Mouse (Mus musculus): ENCODE measurements at regions not wholly inside any gene's neighbourhood (a gene's known extent, or its start where the extent isn't known, plus 50 kb on each side); places are given as distances from the start of the nearest gene placed in this dataset.

GRCm38 (mm10) chr13:70205334-70205733 is 403.1 kb downstream of the Med10 start:
- POLR2A ChIA-PET = no interaction called here
- ATAC-seq (no peak), DNase-seq (ENCODE audit: low read depth, low spot score) (no peak)
- H3K27me3 ChIP-seq = no peaks in the 10 kb centered on the region
- CTCF ChIA-PET = interaction anchor here (1.0 kb wide), 1 partner anchor 25 kb away, joined by 3 read pairs; no protein-coding TSS in a partner anchor
- in situ Hi-C loops (cut with MboI; ENCODE audit: low pct_unique_long_range_greater_than_20kb) = no loop called here
- TF ChIP-seq CTCF (IDR thresholded peaks at IDR 0.05) = no peak

- POLR2A ChIA-PET = interaction anchor here (0.6 kb wide), 1 partner anchor 897 kb away, joined by 3 read pairs; no protein-coding TSS in a partner anchor
- DNase-seq (ENCODE audit: low read depth, low spot score) = no peak
Observed at GRCm38 (mm10) chr13:70210158-70210557, 408.0 kb downstream of the Med10 start.

GRCm38 (mm10) chr13:70213017-70213416 is 410.8 kb downstream of the Med10 start:
- no peak for TF ChIP-seq CTCF (IDR thresholded peaks at IDR 0.05)
- in situ Hi-C loops (cut with MboI; ENCODE audit: low pct_unique_long_range_greater_than_20kb) = loop anchor here (10.0 kb wide), 1 partner anchor 332 kb away; no protein-coding TSS in a partner anchor
- ATAC-seq (peak; percentile 73), DNase-seq (ENCODE audit: low read depth, low spot score) (no peak)
- ChIA-PET CTCF (interaction anchor here (0.7 to 1.3 kb wide), 2 partner anchors 16 to 332 kb away, joined by 3 read pairs; no protein-coding TSS in a partner anchor), POLR2A (no interaction called here)
- H3K27me3 ChIP-seq = no peaks in the 10 kb centered on the region

More at GRCm38 (mm10) chr13:70210158-70210557, 408.0 kb downstream of the Med10 start:
- in situ Hi-C loops (cut with MboI; ENCODE audit: low pct_unique_long_range_greater_than_20kb) = loop anchor here (10.0 kb wide), 1 partner anchor 335 kb away; no protein-coding TSS in a partner anchor
- H3K27me3 ChIP-seq = no peaks in the 10 kb centered on the region
- ATAC-seq = no peak
- CTCF ChIA-PET = interaction anchor here (1.6 kb wide), 1 partner anchor 19 kb away, joined by 4 read pairs; no protein-coding TSS in a partner anchor
- TF ChIP-seq CTCF (IDR thresholded peaks at IDR 0.05) = no peak

- ATAC-seq (no peak), DNase-seq (ENCODE audit: low read depth, low spot score) (no peak)
- in situ Hi-C loops (cut with MboI; ENCODE audit: low pct_unique_long_range_greater_than_20kb) = loop anchor here (10.0 kb wide), 1 partner anchor 331 kb away; no protein-coding TSS in a partner anchor
- ChIA-PET POLR2A (no interaction called here), CTCF (interaction anchor here (1.3 kb wide), 1 partner anchor 17 kb away, joined by 3 read pairs; no protein-coding TSS in a partner anchor)
- no peaks in the 10 kb centered on the region for H3K27me3 ChIP-seq
- no peak for TF ChIP-seq CTCF (IDR thresholded peaks at IDR 0.05)
Observed at GRCm38 (mm10) chr13:70213622-70214021, 411.4 kb downstream of the Med10 start.

GRCm38 (mm10) chr13:70214022-70214654 is 411.9 kb downstream of the Med10 start:
- H3K27me3 ChIP-seq = no peaks in the 10 kb centered on the region
- in situ Hi-C loops (cut with MboI; ENCODE audit: low pct_unique_long_range_greater_than_20kb) = loop anchor here (10.0 kb wide), 1 partner anchor 331 kb away; no protein-coding TSS in a partner anchor
- ChIA-PET POLR2A (no interaction called here), CTCF (no interaction called here)
- DNase-seq (ENCODE audit: low read depth, low spot score) = no peak
- TF ChIP-seq CTCF (IDR thresholded peaks at IDR 0.05) = no peak
- no peak for ATAC-seq

- in situ Hi-C loops (cut with MboI; ENCODE audit: low pct_unique_long_range_greater_than_20kb) = loop anchor here (10.0 kb wide), 1 partner anchor 329 kb away; no protein-coding TSS in a partner anchor
- TF ChIP-seq CTCF (IDR thresholded peaks at IDR 0.05) = no peak
- ChIA-PET CTCF (interaction anchor here (0.8 kb wide), 1 partner anchor 8 kb away, joined by 3 read pairs; no protein-coding TSS in a partner anchor), POLR2A (no interaction called here)
- DNase-seq (ENCODE audit: low read depth, low spot score) (no peak), ATAC-seq (no peak)
- peaks cover 7% of the 10 kb centered on the region for H3K27me3 ChIP-seq
Observed at GRCm38 (mm10) chr13:70216134-70216533, 413.9 kb downstream of the Med10 start.

GRCm38 (mm10) chr13:70217429-70218133 is 415.4 kb downstream of the Med10 start:
- peaks cover 7% of the 10 kb centered on the region for H3K27me3 ChIP-seq
- ATAC-seq (no peak), DNase-seq (ENCODE audit: low read depth, low spot score) (no peak)
- in situ Hi-C loops (cut with MboI; ENCODE audit: low pct_unique_long_range_greater_than_20kb) = loop anchor here (10.0 kb wide), 1 partner anchor 327 kb away; no protein-coding TSS in a partner anchor
- POLR2A ChIA-PET = interaction anchor here (0.8 kb wide), 1 partner anchor 9 kb away, joined by 3 read pairs; no protein-coding TSS in a partner anchor
- CTCF ChIA-PET = no interaction called here
- TF ChIP-seq CTCF (IDR thresholded peaks at IDR 0.05) = no peak

- peaks cover 7% of the 10 kb centered on the region for H3K27me3 ChIP-seq
- in situ Hi-C loops (cut with MboI; ENCODE audit: low pct_unique_long_range_greater_than_20kb) = no loop called here
- ChIA-PET POLR2A (no interaction called here), CTCF (no interaction called here)
- ATAC-seq (no peak), DNase-seq (ENCODE audit: low read depth, low spot score) (no peak)
- no peak for TF ChIP-seq CTCF (IDR thresholded peaks at IDR 0.05)
Observed at GRCm38 (mm10) chr13:70223485-70223884, 413.9 kb downstream of the Ice1 start.

- CTCF ChIA-PET = no interaction called here
- H3K27me3 ChIP-seq = no peaks in the 10 kb centered on the region
- no peak for ATAC-seq
- no peak for TF ChIP-seq CTCF (IDR thresholded peaks at IDR 0.05)
- in situ Hi-C loops (cut with MboI; ENCODE audit: low pct_unique_long_range_greater_than_20kb) = no loop called here
- DNase-seq (ENCODE audit: low read depth, low spot score) = no peak
- POLR2A ChIA-PET = no interaction called here
Observed at GRCm38 (mm10) chr13:70227167-70227566, 410.3 kb downstream of the Ice1 start.

GRCm38 (mm10) chr13:70233896-70234799 is 403.3 kb downstream of the Ice1 start:
- DNase-seq (ENCODE audit: low read depth, low spot score) = no peak
- ChIA-PET CTCF (no interaction called here), POLR2A (no interaction called here)
- TF ChIP-seq CTCF (IDR thresholded peaks at IDR 0.05) = peak; percentile 93
- in situ Hi-C loops (cut with MboI; ENCODE audit: low pct_unique_long_range_greater_than_20kb) = no loop called here
- no peaks in the 10 kb centered on the region for H3K27me3 ChIP-seq
- no peak for ATAC-seq
